Mouse (Mus musculus) forebrain, embryonic 10.5 days (tissue): Measurements from ENCODE around the gene Stx6. TPM values are rescaled to one million over a fixed set of nuclear protein-coding genes. Genes with fewer than 3 reads are reported as not detected.

Experiments used
- DNase-seq: peaks from one replicate; pipeline ENCODE4 v3.0.0-alpha.2; 2017; ENCODE audit warnings: low spot score; ENCODE audit errors: extremely low spot score
- H3K27ac ChIP-seq: fragments of 300-500 bp; sonication (generic); 2 replicates; pipeline ENCODE4 v1.5.1; 2016; ENCODE audit warnings: mild to moderate bottlenecking
- H3K27me3 ChIP-seq: fragments of 300-500 bp; sonication (generic); 2 replicates; pipeline ENCODE4 v1.6.1; 2016; ENCODE audit warnings: mild to moderate bottlenecking; ENCODE audit not compliant: poor library complexity, severe bottlenecking
- H3K36me3 ChIP-seq: fragments of 300-500 bp; sonication (generic); replicated peaks from 2 replicates; pipeline ENCODE4 v1.6.1; 2016; ENCODE audit warnings: mild to moderate bottlenecking, moderate library complexity
- H3K4me1 ChIP-seq: fragments of 300-500 bp; sonication (generic); 2 replicates; pipeline ENCODE4 v1.6.1; 2016
- H3K4me3 ChIP-seq: fragments of 300-500 bp; sonication (generic); 2 replicates; pipeline ENCODE4 v1.5.1; 2016; ENCODE audit warnings: mild to moderate bottlenecking, moderate library complexity
- H3K9me3 ChIP-seq: fragments of 300-500 bp; sonication (generic); 2 replicates; pipeline ENCODE4 v1.6.1; 2016; ENCODE audit warnings: mild to moderate bottlenecking, moderate library complexity
- WGBS: fragments of 180-500 bp; shearing (Covaris S2); methylation state at CpG from one replicate; pipeline ENCODE4 v1.1.7; 2016; 5-methylcytosine and 5-hydroxymethylcytosine counted together
- polyA plus RNA-seq: library from polyadenylated mRNA; unstranded; fragments of >200 nt; fragmentation: Nextera tagmentation; extraction: Ambion mirVana; gene quantifications from 2 replicates; pipeline ENCODE4 v1.2.1, GENCODE M21; 2016

Gene Stx6
- polyA plus RNA-seq, 1 experiment from 2014 or later, result 84.3 TPM

GRCm38 (mm10) chr1:155134866-155135265 lies 23.6 kb upstream of the Stx6 start:
- Histone ChIP-seq H3K4me1 (peaks cover 14% of the 10 kb centered on the region), H3K9me3 (no peaks in the 10 kb centered on the region), H3K27me3 (no peaks in the 10 kb centered on the region), H3K4me3 (no peak overlapping the region), H3K27ac (peak overlapping the region; percentile 44), H3K36me3 (no peaks in the 10 kb centered on the region)
- 57% methylated on average over 8 of the region's 8 CpGs for WGBS
- DNase-seq, result no peak

DNA sequence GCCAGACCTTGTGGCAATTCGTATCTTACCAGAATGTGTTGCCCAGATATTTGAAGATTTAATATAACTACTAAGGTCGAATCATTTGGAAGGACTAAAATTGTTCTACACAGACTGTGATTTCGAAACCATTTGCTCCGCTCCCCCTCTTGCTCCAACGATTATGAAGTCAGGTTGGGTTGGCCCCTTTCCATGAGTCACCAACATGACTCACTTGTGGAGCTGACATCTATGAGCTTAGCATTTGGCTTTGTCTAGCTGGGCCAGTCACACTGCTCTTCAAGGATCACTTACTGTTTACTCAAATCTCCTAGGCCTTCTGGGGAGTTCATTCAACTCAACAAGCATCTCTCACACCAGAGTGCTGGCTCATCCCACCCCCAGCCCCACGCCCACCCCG lies 19.7 kb upstream of the Stx6 start:
- Histone ChIP-seq H3K36me3 (no peaks in the 10 kb centered on the region), H3K27me3 (no peaks in the 10 kb centered on the region), H3K4me1 (peaks cover 14% of the 10 kb centered on the region), H3K4me3 (no peak overlapping the region), H3K27ac (no peak overlapping the region), H3K9me3 (no peaks in the 10 kb centered on the region)
- DNase-seq, result no peak
- WGBS, result 90% methylated on average over 7 of the region's 7 CpGs

GRCm38 (mm10) chr1:155140076-155140475 lies 18.4 kb upstream of the Stx6 start:
- Histone ChIP-seq H3K4me3 (no peak overlapping the region), H3K27ac (no peak overlapping the region), H3K4me1 (peaks cover 4% of the 10 kb centered on the region), H3K36me3 (no peaks in the 10 kb centered on the region), H3K27me3 (no peaks in the 10 kb centered on the region), H3K9me3 (no peaks in the 10 kb centered on the region)
- 79% methylated on average over 2 of the region's 2 CpGs for WGBS
- DNase-seq, result no peak

DNA sequence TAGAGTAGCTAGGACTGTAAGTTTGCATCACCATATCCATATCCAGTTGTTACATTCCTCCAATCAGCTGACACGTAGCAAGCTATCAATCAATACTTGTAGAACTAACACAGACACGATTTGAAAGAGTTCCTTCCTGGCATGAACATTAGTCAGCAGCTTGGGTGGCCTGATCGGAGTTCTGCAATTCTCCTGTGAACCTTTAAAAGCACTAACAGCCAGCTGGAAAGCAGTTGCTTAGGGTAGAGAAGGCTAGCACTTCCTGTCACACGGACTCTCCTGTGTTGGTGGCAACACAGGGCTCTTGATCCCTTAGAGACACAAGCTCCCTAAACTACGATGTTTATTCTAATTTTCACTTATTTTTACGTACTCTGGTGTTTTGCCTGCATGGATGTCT lies 12.9 kb upstream of the Stx6 start:
- Histone ChIP-seq H3K4me3 (no peak overlapping the region), H3K36me3 (no peaks in the 10 kb centered on the region)
- DNase-seq, result no peak

GRCm38 (mm10) chr1:155146572-155146980 lies 11.9 kb upstream of the Stx6 start, which contains the start of gene Mr1:
Gene Mr1 (minus strand): TSS chr1:155146814.
- Histone ChIP-seq H3K4me3 (no peak within 1 kb of the TSS; the same call in 1 of the 2 replicates), H3K4me1 (no peaks in the 10 kb centered on the region), H3K9me3 (peaks cover 3% of the 10 kb centered on the region; the same call in 1 of the 2 replicates), H3K27me3 (no peaks in the 10 kb centered on the region), H3K36me3 (no peaks in the 10 kb centered on the region), H3K27ac (no peak within 1 kb of the TSS)
- DNase-seq, result no peak
- 61% methylated on average over 8 of the region's 8 CpGs for WGBS

More for the DNA sequence above, 12.9 kb upstream of the Stx6 start:
- Histone ChIP-seq H3K4me1 (no peaks in the 10 kb centered on the region), H3K9me3 (peaks cover 3% of the 10 kb centered on the region; the same call in 1 of the 2 replicates), H3K27ac (no peak overlapping the region), H3K27me3 (no peaks in the 10 kb centered on the region)
- 78% methylated on average over 6 of the region's 6 CpGs for WGBS

DNA sequence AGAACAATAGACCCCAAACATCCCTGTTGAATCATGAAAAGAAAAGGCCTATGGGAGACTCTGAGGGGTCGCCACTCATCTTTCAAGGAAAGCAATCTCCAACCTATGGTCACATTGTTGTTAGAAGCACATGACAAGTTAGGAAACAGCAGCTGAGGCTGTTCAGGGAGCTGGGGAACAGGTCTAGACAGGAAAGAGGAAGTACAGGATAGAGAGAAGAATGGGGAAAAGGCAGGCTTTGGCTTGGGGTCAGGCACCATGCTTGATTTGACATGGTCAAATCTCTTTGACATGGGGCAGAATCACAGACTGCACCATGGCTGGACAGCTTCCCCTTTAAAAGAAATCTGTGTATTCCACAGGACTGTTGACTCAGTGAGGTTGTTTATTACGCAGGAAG lies 11.3 kb upstream of the Stx6 start:
- 80% methylated on average over 2 of the region's 2 CpGs for WGBS

GRCm38 (mm10) chr1:155149403-155149802 lies 9.1 kb upstream of the Stx6 start:
- no peak for DNase-seq
- Histone ChIP-seq H3K4me1 (peaks cover 6% of the 10 kb centered on the region), H3K36me3 (no peaks in the 10 kb centered on the region), H3K4me3 (no peak overlapping the region), H3K27ac (no peak overlapping the region), H3K9me3 (peaks cover 3% of the 10 kb centered on the region; the same call in 1 of the 2 replicates), H3K27me3 (no peaks in the 10 kb centered on the region)
- 92% methylated on average over 3 of the region's 3 CpGs for WGBS

More for the DNA sequence above, 11.3 kb upstream of the Stx6 start:
- no peak overlapping the region for H3K4me3 ChIP-seq
- DNase-seq, result no peak
- no peaks in the 10 kb centered on the region for H3K4me1 ChIP-seq
- H3K27ac ChIP-seq, result no peak overlapping the region
- H3K27me3 ChIP-seq, result no peaks in the 10 kb centered on the region
- no peaks in the 10 kb centered on the region for H3K36me3 ChIP-seq
- peaks cover 3% of the 10 kb centered on the region; the same call in 1 of the 2 replicates for H3K9me3 ChIP-seq

GRCm38 (mm10) chr1:155150821-155151220 lies 7.7 kb upstream of the Stx6 start:
- peaks cover 9% of the 10 kb centered on the region for H3K4me1 ChIP-seq
- no peak overlapping the region for H3K27ac ChIP-seq
- H3K27me3 ChIP-seq, result no peaks in the 10 kb centered on the region
- DNase-seq, result no peak
- no peaks in the 10 kb centered on the region for H3K36me3 ChIP-seq
- WGBS, result 93% methylated on average over 5 of the region's 5 CpGs
- H3K4me3 ChIP-seq, result no peak overlapping the region
- H3K9me3 ChIP-seq, result peaks cover 3% of the 10 kb centered on the region; the same call in 1 of the 2 replicates

- Histone ChIP-seq H3K9me3 (peaks cover 3% of the 10 kb centered on the region; the same call in 1 of the 2 replicates), H3K4me3 (no peak overlapping the region), H3K36me3 (no peaks in the 10 kb centered on the region), H3K27ac (no peak overlapping the region), H3K4me1 (peaks cover 21% of the 10 kb centered on the region), H3K27me3 (no peaks in the 10 kb centered on the region)
- 75% methylated on average over 4 of the region's 4 CpGs for WGBS
- no peak for DNase-seq
Observed at GRCm38 (mm10) chr1:155153906-155154305, 4.6 kb upstream of the Stx6 start.

GRCm38 (mm10) chr1:155158970-155159484 lies 512 bp downstream of the Stx6 start:
- under 1% methylated on average over 46 of the region's 46 CpGs for WGBS
- no peaks in the 10 kb centered on the region for H3K36me3 ChIP-seq
- no peak for DNase-seq
- peaks cover 39% of the 10 kb centered on the region for H3K4me1 ChIP-seq
- H3K4me3 ChIP-seq, result peak overlapping the region; percentile 97
- peak overlapping the region; percentile 97 for H3K27ac ChIP-seq
- H3K27me3 ChIP-seq, result no peaks in the 10 kb centered on the region
- H3K9me3 ChIP-seq, result no peaks in the 10 kb centered on the region

GRCm38 (mm10) chr1:155167453-155167852 lies 8.9 kb downstream of the Stx6 start:
- Histone ChIP-seq H3K36me3 (peaks cover 11% of the 10 kb centered on the region; the same call in 1 of the 2 replicates), H3K27me3 (no peaks in the 10 kb centered on the region), H3K27ac (no peak overlapping the region), H3K4me3 (no peak overlapping the region), H3K4me1 (0 out of 2 replicates have a peak, but pooled peaks cover 13% of the 10 kb centered on the region), H3K9me3 (no peaks in the 10 kb centered on the region)
- DNase-seq, result no peak
- 85% methylated on average over 3 of the region's 3 CpGs for WGBS

DNA sequence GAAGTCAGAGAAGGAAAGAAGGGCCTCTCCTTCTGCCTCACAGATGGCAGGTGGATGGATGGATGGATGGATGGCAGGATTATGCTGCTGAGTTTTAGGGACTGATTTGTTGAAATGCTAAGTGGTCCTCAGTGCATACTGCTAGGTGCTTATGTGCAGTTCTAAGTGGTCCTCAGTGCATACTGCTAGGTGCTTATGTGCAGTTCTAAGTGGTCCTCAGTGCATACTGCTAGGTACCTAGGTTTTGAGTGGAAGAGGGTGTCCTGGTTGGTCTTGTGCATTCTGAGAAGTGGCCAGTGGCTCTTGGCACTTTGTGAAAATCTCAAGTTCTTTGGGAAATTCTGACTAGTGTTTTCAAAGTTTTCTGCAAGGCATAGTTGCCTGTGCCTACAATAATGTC lies 11.4 kb downstream of the Stx6 start:
- H3K36me3 ChIP-seq, result peaks cover 20% of the 10 kb centered on the region
- H3K27me3 ChIP-seq, result no peaks in the 10 kb centered on the region
- H3K27ac ChIP-seq, result no peak overlapping the region
- DNase-seq, result no peak
- H3K9me3 ChIP-seq, result no peaks in the 10 kb centered on the region
- 0 out of 2 replicates have a peak, but pooled peaks cover 8% of the 10 kb centered on the region for H3K4me1 ChIP-seq
- no peak overlapping the region for H3K4me3 ChIP-seq

DNA sequence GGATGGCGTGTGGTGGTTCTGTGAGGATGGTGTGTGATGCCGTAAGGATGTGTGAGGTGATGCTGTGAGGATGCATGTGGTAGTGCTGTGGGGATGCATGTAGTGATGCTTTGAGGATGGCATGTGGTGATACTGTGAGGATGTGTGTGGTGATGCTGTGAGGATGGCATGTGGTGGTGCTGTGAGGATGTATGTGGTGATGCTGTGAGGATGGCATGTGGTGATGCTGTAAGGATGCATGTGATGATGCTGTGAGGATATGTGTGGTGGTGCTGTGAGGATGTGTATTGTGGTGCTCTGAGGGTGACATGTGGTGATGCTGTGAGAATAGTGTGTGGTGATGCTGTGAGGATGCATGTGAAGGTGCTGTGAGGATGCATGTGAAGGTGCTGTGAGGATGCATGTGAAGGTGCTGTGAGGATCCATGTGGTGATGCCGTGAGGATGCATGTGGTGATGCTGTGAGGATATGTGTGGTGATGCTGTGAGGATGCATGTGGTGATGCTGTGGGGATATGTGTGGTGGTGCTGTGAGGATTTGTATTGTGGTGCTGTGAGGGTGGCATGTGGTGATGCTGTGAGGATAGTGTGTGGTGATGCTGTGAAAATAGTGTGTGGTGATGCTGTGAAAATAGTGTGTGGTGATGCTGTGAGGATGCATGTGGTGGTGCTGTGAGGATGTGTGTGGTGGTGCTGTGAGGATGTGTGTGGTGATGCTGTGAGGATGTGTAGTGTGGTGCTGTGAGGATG lies 14.6 kb downstream of the Stx6 start:
- 94% methylated on average over 3 of the region's 3 CpGs for WGBS

More for the DNA sequence above, 14.6 kb downstream of the Stx6 start:
- peaks cover 44% of the 10 kb centered on the region for H3K36me3 ChIP-seq
- H3K4me1 ChIP-seq, result 0 out of 2 replicates have a peak, but pooled peaks cover 8% of the 10 kb centered on the region
- no peak for DNase-seq
- H3K9me3 ChIP-seq, result no peaks in the 10 kb centered on the region
- H3K4me3 ChIP-seq, result no peak overlapping the region
- H3K27ac ChIP-seq, result no peak overlapping the region
- H3K27me3 ChIP-seq, result no peaks in the 10 kb centered on the region
